Mouse (Mus musculus) midbrain, embryonic 11.5 days (tissue): ENCODE measurements around the gene D6Ertd527e. TPM values are rescaled to one million over a fixed set of nuclear protein-coding genes. Genes with fewer than 3 reads are reported as not detected.
A peak's percentile ranks its signal among the peaks of the same experiment; 100 is the strongest.

Experiments used
- ATAC-seq: fragments of 200-750 bp; cut with Nextera tagmentation; 2 replicates; pipeline ENCODE4 v1.8.0; 2017; ENCODE audit warnings: moderate TSS enrichment, moderate library complexity; ENCODE audit not compliant: low FRiP score
- DNase-seq: peaks from one replicate; pipeline ENCODE4 v3.0.0; 2015; ENCODE audit warnings: low spot score; ENCODE audit errors: missing footprints
- H3K27ac ChIP-seq: fragments of 300-500 bp; sonication (generic); 2 replicates; pipeline ENCODE4 v1.5.1; 2014; ENCODE audit warnings: low read depth, low read length
- H3K27me3 ChIP-seq: fragments of 300-500 bp; sonication (generic); 2 replicates; pipeline ENCODE4 v1.6.1; 2014; ENCODE audit warnings: mild to moderate bottlenecking, low read length, moderate library complexity, mixed read lengths; ENCODE audit not compliant: control insufficient read depth, insufficient read depth
- H3K36me3 ChIP-seq: fragments of 300-500 bp; sonication (generic); 2 replicates; pipeline ENCODE4 v1.6.1; 2014; ENCODE audit warnings: mild to moderate bottlenecking, low read length, moderate library complexity, mixed read lengths; ENCODE audit not compliant: control insufficient read depth, insufficient read depth
- H3K4me1 ChIP-seq: fragments of 300-500 bp; sonication (generic); 2 replicates; pipeline ENCODE4 v1.6.1; 2014; ENCODE audit warnings: low read length; ENCODE audit not compliant: control insufficient read depth, insufficient read depth
- H3K4me2 ChIP-seq: fragments of 300-500 bp; sonication (generic); 2 replicates; pipeline ENCODE4 v1.6.1; 2014; ENCODE audit warnings: mild to moderate bottlenecking, moderate library complexity
- H3K4me3 ChIP-seq: fragments of 300-500 bp; sonication (generic); 2 replicates; pipeline ENCODE4 v1.5.1; 2014; ENCODE audit warnings: low read depth, low read length
- H3K9ac ChIP-seq: fragments of 300-500 bp; sonication (generic); 2 replicates; pipeline ENCODE4 v1.6.1; 2014; ENCODE audit warnings: low read length
- H3K9me3 ChIP-seq: fragments of 300-500 bp; sonication (generic); 2 replicates; pipeline ENCODE4 v1.6.1; 2016; ENCODE audit warnings: low read length; ENCODE audit not compliant: control insufficient read depth
- WGBS: fragments of 180-500 bp; shearing (Covaris S2); extraction: QIAGEN DNeasy Blood & Tissue Kit; methylation state at CpG from one replicate; pipeline ENCODE4 v1.1.7; 2014; 5-methylcytosine and 5-hydroxymethylcytosine counted together
- polyA plus RNA-seq: library from polyadenylated mRNA; unstranded; fragments of >200 nt; fragmentation: Nextera tagmentation; extraction: Ambion mirVana; gene quantifications from 2 replicates; pipeline ENCODE4 v1.2.1, GENCODE M21; 2014

The D6Ertd527e gene
- polyA plus RNA-seq, 1 experiment from 2014 or later: 0.19 TPM

GRCm38 (mm10) chr6:87120661-87121060 is 16.1 kb downstream of the D6Ertd527e start:
- Histone ChIP-seq H3K4me3 (no peak overlapping the region), H3K4me1 (no peaks in the 10 kb centered on the region), H3K36me3 (no peaks in the 10 kb centered on the region), H3K27ac (no peak overlapping the region), H3K9ac (no peak overlapping the region), H3K27me3 (no peaks in the 10 kb centered on the region), H3K4me2 (no peak overlapping the region), H3K9me3 (no peaks in the 10 kb centered on the region)
- 83% methylated on average over 6 of the region's 6 CpGs for WGBS
- ATAC-seq: no peak
- DNase-seq: peak; percentile 60

DNA sequence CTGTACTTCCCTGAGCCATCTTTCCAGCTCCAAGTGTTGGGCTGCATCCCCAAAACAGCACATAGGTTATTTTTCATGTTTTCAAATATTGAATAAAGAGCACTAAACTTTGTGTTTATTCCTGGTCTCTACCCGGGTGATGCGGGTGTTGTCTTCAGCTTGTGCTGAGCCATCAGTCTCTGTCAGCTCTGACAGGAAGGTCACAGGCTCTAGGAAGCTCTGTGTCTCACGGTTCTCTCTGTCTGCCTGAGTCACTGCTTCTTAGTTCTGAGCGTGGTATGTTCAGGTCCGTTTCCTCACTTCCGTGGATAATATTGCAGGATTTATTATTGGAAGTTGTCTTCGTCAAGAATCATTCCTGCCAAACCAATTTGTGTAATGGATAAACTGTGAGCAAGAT is 17.4 kb downstream of the D6Ertd527e start:
- 91% methylated on average over 7 of the region's 7 CpGs for WGBS
- H3K27ac ChIP-seq: no peak overlapping the region
- DNase-seq (peak; percentile 75), ATAC-seq (no peak)
- no peaks in the 10 kb centered on the region for H3K27me3 ChIP-seq
- H3K4me3 ChIP-seq: no peak overlapping the region
- H3K4me2 ChIP-seq: no peak overlapping the region
- H3K9ac ChIP-seq: no peak overlapping the region
- no peaks in the 10 kb centered on the region for H3K4me1 ChIP-seq
- H3K9me3 ChIP-seq: no peaks in the 10 kb centered on the region
- no peaks in the 10 kb centered on the region for H3K36me3 ChIP-seq

GRCm38 (mm10) chr6:87123406-87123805 is 18.9 kb downstream of the D6Ertd527e start:
- H3K4me3 ChIP-seq: no peak overlapping the region
- peak; percentile 56 for DNase-seq
- ATAC-seq: no peak
- no peaks in the 10 kb centered on the region for H3K9me3 ChIP-seq
- 87% methylated on average over 6 of the region's 6 CpGs for WGBS
- no peaks in the 10 kb centered on the region for H3K36me3 ChIP-seq
- no peak overlapping the region for H3K27ac ChIP-seq
- H3K27me3 ChIP-seq: no peaks in the 10 kb centered on the region
- no peak overlapping the region for H3K9ac ChIP-seq
- no peaks in the 10 kb centered on the region for H3K4me1 ChIP-seq
- H3K4me2 ChIP-seq: no peak overlapping the region

- Histone ChIP-seq H3K27me3 (no peaks in the 10 kb centered on the region), H3K36me3 (no peaks in the 10 kb centered on the region), H3K9me3 (no peaks in the 10 kb centered on the region), H3K4me1 (no peaks in the 10 kb centered on the region), H3K27ac (no peak overlapping the region), H3K4me3 (no peak overlapping the region), H3K9ac (no peak overlapping the region), H3K4me2 (no peak overlapping the region)
- 91% methylated on average over 4 of the region's 4 CpGs for WGBS
- DNase-seq: no peak
- ATAC-seq: no peak
Observed at GRCm38 (mm10) chr6:87123973-87124372, 19.4 kb downstream of the D6Ertd527e start.

DNA sequence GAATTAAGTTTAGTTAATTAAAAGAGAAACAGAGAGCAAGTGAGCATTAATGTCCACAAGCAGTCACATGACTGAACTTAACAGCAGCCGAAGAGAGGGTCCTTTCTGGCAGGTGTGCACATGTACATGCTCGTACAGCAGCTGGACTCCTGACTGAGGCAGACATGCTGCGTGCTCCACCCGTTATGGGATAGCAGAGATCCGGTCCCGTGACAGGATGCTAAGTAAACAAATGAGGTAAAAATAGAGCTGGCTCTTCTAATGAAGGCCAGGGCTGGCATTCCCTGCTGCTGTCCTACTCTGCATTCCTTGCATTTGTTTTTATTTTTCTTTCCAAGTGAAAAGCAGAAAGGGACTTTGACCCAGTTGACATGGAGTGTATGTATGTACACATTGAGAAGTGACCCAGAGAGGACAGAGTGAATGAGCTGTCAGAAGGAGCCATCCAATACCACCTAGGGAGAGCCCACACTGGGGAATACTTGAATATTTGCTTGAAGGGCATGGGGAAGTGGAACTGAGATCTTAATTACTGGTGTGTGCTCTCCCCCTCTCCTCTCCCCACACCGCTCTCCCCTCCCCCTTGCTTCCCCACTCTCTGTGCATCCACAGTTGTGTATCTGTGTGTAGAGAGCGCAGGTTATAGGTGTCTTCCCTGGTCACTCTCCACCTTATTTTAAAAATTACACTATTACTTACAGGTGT is 22.7 kb downstream of the D6Ertd527e start:
- peak; percentile 44 for DNase-seq
- H3K4me2 ChIP-seq: no peak overlapping the region
- H3K36me3 ChIP-seq: no peaks in the 10 kb centered on the region
- no peak overlapping the region for H3K4me3 ChIP-seq
- no peaks in the 10 kb centered on the region for H3K27me3 ChIP-seq
- no peak for ATAC-seq
- H3K4me1 ChIP-seq: no peaks in the 10 kb centered on the region
- 73% methylated on average over 8 of the region's 8 CpGs for WGBS
- H3K9ac ChIP-seq: no peak overlapping the region
- no peaks in the 10 kb centered on the region for H3K9me3 ChIP-seq
- H3K27ac ChIP-seq: no peak overlapping the region

DNA sequence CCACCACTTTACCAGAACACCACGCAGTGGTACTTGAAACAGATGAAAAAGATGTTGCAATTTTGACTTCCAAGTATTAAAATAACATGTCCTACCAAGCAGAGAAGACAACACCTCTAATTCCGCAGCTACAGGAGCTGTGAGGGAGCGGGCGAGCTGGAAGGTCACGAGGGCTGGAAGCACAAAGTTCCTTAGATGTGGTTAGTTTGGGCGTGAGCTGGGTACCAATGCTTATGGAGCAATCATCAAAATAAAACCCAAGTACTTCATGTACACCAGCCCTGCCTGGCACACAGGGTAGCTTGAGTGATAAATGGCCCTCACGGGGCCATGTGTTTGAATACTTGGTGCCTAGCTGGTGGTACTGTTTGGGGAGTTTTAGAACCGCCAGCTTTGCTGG is 25.3 kb downstream of the D6Ertd527e start:
- Histone ChIP-seq H3K4me3 (no peak overlapping the region), H3K36me3 (no peaks in the 10 kb centered on the region), H3K4me1 (no peaks in the 10 kb centered on the region), H3K9ac (no peak overlapping the region), H3K27ac (no peak overlapping the region), H3K4me2 (no peak overlapping the region), H3K27me3 (no peaks in the 10 kb centered on the region), H3K9me3 (no peaks in the 10 kb centered on the region)
- ATAC-seq (no peak), DNase-seq (peak; percentile 10)
- WGBS: 93% methylated on average over 8 of the region's 8 CpGs

DNA sequence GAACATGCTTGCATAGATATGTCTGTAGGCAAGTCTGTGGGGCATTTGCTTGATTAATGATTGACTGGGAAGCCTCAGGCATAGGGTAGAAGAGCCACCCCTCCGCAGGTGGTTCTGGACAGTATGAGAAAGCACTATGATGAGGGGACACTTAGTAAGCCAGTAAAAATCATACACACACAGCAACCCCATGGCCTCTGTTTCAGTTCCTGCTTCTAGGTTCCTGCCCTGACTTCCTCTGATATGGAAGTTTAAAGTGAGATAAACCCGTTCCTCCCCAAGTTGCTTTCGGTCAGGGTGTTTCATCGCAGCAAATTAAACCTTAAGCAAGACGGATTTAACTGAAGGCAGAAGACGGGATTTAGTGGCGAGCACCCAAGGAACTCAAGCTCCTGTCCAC is 26.1 kb downstream of the D6Ertd527e start:
- 93% methylated on average over 7 of the region's 7 CpGs for WGBS
- H3K4me2 ChIP-seq: no peak overlapping the region
- peak; percentile 12 for DNase-seq

GRCm38 (mm10) chr6:87131078-87131477 is 26.5 kb downstream of the D6Ertd527e start:
- peak; percentile 75 for DNase-seq
- WGBS: 71% methylated on average over 1 of the region's 1 CpGs
- Histone ChIP-seq H3K27ac (no peak overlapping the region), H3K9ac (no peak overlapping the region), H3K36me3 (no peaks in the 10 kb centered on the region), H3K9me3 (no peaks in the 10 kb centered on the region), H3K4me2 (no peak overlapping the region), H3K4me3 (no peak overlapping the region), H3K4me1 (no peaks in the 10 kb centered on the region), H3K27me3 (no peaks in the 10 kb centered on the region)
- no peak for ATAC-seq

More for the DNA sequence above, 26.1 kb downstream of the D6Ertd527e start:
- Histone ChIP-seq H3K36me3 (no peaks in the 10 kb centered on the region), H3K9ac (no peak overlapping the region), H3K4me3 (no peak overlapping the region), H3K9me3 (no peaks in the 10 kb centered on the region), H3K4me1 (no peaks in the 10 kb centered on the region), H3K27me3 (no peaks in the 10 kb centered on the region), H3K27ac (no peak overlapping the region)
- ATAC-seq: no peak

DNA sequence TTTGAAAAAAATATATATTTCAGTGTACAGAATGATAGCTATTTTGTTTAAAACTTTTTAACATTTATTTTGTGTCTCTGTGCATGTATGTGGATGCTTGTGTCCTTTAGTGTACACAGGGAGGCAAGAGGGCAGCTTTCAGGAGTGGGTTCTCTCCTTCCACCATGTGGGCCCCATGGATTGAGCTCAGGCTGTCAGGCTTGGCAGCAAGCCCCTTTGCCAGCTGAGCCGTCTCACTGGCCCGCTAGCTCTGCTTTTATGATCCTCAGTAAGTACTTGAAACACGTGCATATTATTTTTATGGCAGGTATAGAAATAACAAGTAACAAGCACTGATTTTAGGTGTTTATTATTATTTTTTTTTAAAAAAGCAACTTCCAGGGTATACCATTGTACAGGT is 29.0 kb downstream of the D6Ertd527e start:
- H3K27ac ChIP-seq: no peak overlapping the region
- no peak overlapping the region for H3K4me2 ChIP-seq
- no peak overlapping the region for H3K9ac ChIP-seq
- DNase-seq (no peak), ATAC-seq (no peak)
- no peaks in the 10 kb centered on the region for H3K4me1 ChIP-seq
- 91% methylated on average over 3 of the region's 3 CpGs for WGBS
- no peaks in the 10 kb centered on the region for H3K27me3 ChIP-seq
- no peaks in the 10 kb centered on the region for H3K9me3 ChIP-seq
- H3K4me3 ChIP-seq: no peak overlapping the region
- no peaks in the 10 kb centered on the region for H3K36me3 ChIP-seq
